Mouse (Mus musculus) cerebellum, adult 2 months (tissue): ENCODE data around the gene Umad1.

Source experiments
- CTCF ChIP-seq: fragments of 200-500 bp; IDR thresholded peaks from 2 replicates; pipeline ENCODE4 v1.5.1; 2011; ENCODE audit warnings: low read depth, mild to moderate bottlenecking, control low read depth, low read length, moderate library complexity, borderline replicate concordance; ENCODE audit not compliant: insufficient read depth
- POLR2A ChIP-seq: fragments of 200-500 bp; IDR thresholded peaks from 2 replicates; pipeline ENCODE4 v1.6.1; 2011; ENCODE audit warnings: low read length, control low read depth, borderline replicate concordance; ENCODE audit not compliant: insufficient read depth

DNA sequence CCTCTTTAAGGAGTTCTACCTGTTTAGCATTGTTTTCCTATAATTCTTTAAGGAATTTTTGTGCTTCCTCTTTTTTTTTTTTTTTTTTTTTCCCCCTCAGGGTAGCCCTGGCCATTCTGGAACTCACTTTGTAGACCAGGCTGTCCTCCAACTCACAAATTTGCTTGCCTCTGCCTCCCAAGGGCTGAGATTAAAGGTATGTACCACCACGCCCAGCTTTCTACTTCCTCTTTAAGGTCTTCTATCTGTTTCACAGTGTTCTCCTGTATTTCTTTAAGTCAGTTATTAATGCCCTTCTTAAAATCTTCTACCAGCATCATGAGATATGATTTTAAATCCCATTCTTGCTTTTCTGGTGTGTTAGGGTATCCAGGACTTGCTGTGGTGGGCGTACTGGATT is 130.2 kb downstream of the Umad1 start:
- TF ChIP-seq CTCF (no peak), POLR2A (no peak)
